ENCODE assay signal across 9 mouse cellular contexts in genomic region chr15:81812696-81813631, GRCm38 (mm10). TPM values are rescaled to one million over a fixed set of nuclear protein-coding genes. Genes with fewer than 3 reads are reported as not detected.
DNase-seq lines count a peak whose midpoint lies in the region; ATAC-seq and TF ChIP-seq lines count a peak whose summit lies in the region.
"Had no signal": no experiment of that assay in that cellular context is flagged by ENCODE, and none has a peak within 500 bp of the region (broad histone marks: within the 10 kb centered on the region; RNA-seq: fewer than 3 reads in every experiment).

No protein-coding gene starts in this region.

- peaks cover 10% of the 10 kb centered on the region for H3K79me2 ChIP-seq in heart, adult 2 months (replicated peaks; ENCODE audit: control insufficient read depth, insufficient read depth, low read length)

- TF ChIP-seq CTCF in heart, adult 2 months (IDR thresholded peaks at IDR 0.05), result no peak

- peaks cover 19% of the 10 kb centered on the region for H3K36me3 ChIP-seq in heart, adult 2 months (ENCODE audit: control insufficient read depth, insufficient read depth, low read length)
- H3K36me3 ChIP-seq in neural tube, embryonic 11.5 days (ENCODE audit: control insufficient read depth, insufficient read depth, low read length), result peaks cover 2% of the 10 kb centered on the region
- H3K36me3 ChIP-seq in liver, embryonic 13.5 days, result peaks cover 17% of the 10 kb centered on the region

- H3K9ac ChIP-seq in heart, adult 2 months (ENCODE audit: low read depth, low read length), result peak overlapping the region; percentile 89
- H3K9ac ChIP-seq in neural tube, embryonic 11.5 days (ENCODE audit: low read length), result no peak overlapping the region
- no peak overlapping the region for H3K9ac ChIP-seq in liver, embryonic 13.5 days

- peak overlapping the region; percentile 85; the same call in 1 of the 2 replicates for H3K4me2 ChIP-seq in neural tube, embryonic 11.5 days (ENCODE audit: low read depth)
- peak overlapping the region; percentile 99 for H3K4me2 ChIP-seq in liver, embryonic 13.5 days

- no peaks in the 10 kb centered on the region for H3K27me3 ChIP-seq in heart, adult 2 months (ENCODE audit: control insufficient read depth, insufficient read depth, low read length)
- no peaks in the 10 kb centered on the region for H3K27me3 ChIP-seq in neural tube, embryonic 11.5 days (ENCODE audit: control insufficient read depth, insufficient read depth, low read length)
- no peaks in the 10 kb centered on the region for H3K27me3 ChIP-seq in liver, embryonic 13.5 days

- TF ChIP-seq POLR2A in heart, adult 2 months (IDR thresholded peaks at IDR 0.05; ENCODE audit: insufficient read depth, low read depth, low read length), result no peak

- no peak overlapping the region; the same call in 1 of the 2 replicates for H3K4me3 ChIP-seq in heart, adult 2 months
- no peak overlapping the region; the same call in 1 of the 2 replicates for H3K4me3 ChIP-seq in neural tube, embryonic 11.5 days (ENCODE audit: low read depth, low read length)
- peak overlapping the region; percentile 80; the same call in 1 of the 2 replicates for H3K4me3 ChIP-seq in liver, embryonic 13.5 days (replicated peaks)

- peak overlapping the region; percentile 0; the same call in 1 of the 2 replicates for H3K27ac ChIP-seq in heart, adult 2 months
- no peak overlapping the region for H3K27ac ChIP-seq in neural tube, embryonic 11.5 days (ENCODE audit: low read depth, low read length)
- peak overlapping the region; percentile 58 for H3K27ac ChIP-seq in liver, embryonic 13.5 days

- intact Hi-C loops in heart, adult 2 months (cut with DNase I), result loop anchor here (1.0 to 2.0 kb wide), 2 partner anchors 16 to 18 kb away; no protein-coding TSS in a partner anchor

- no peaks in the 10 kb centered on the region for H3K9me3 ChIP-seq in neural tube, embryonic 11.5 days (ENCODE audit: control insufficient read depth, low read length)
- no peaks in the 10 kb centered on the region for H3K9me3 ChIP-seq in liver, embryonic 13.5 days (replicated peaks)

- TF ChIP-seq EP300 in heart, adult 2 months (IDR thresholded peaks at IDR 0.05; ENCODE audit: insufficient read depth, low read depth, low read length), result no peak

- ATAC-seq in neural tube, embryonic 11.5 days (ENCODE audit: insufficient read depth, low FRiP score, low TSS enrichment), result no peak
- no peak for ATAC-seq in liver, embryonic 13.5 days (ENCODE audit: low read depth)

- 55% methylated on average over 7 of the region's 7 CpGs for WGBS in heart, adult 2 months
- 81% methylated on average over 7 of the region's 7 CpGs for WGBS in neural tube, embryonic 11.5 days
- WGBS in liver, embryonic 13.5 days (ENCODE audit: insufficient replicate concordance), result 48% methylated on average over 7 of the region's 7 CpGs

- DNase-seq in heart, adult 2 months, result no peak
- no peak for DNase-seq in heart, postnatal 4 days
- no peak for DNase-seq in neural tube, embryonic 11.5 days (ENCODE audit: low spot score)
- DNase-seq in neural tube, embryonic 10.5 days (ENCODE audit: extremely low spot score, low spot score), result no peak
- DNase-seq in liver, embryonic 13.5 days, result no peak
- DNase-seq in embryo, embryonic 9.5 days (ENCODE audit: extremely low spot score), result no peak
- DNase-seq in adipocyte (ENCODE audit: low spot score), result no peak
- no peak for DNase-seq in frontal cortex, adult 2 months (ENCODE audit: extremely low spot score in 1 of 2, low spot score in 1 of 2)
- DNase-seq: gastrocnemius, postnatal 10 days had no signal

- peaks cover 15% of the 10 kb centered on the region for H3K4me1 ChIP-seq in heart, adult 2 months (ENCODE audit: control insufficient read depth, insufficient read depth, low read length)
- H3K4me1 ChIP-seq in neural tube, embryonic 11.5 days (ENCODE audit: control insufficient read depth, insufficient read depth, low read length), result peaks cover 10% of the 10 kb centered on the region
- peaks cover 49% of the 10 kb centered on the region for H3K4me1 ChIP-seq in liver, embryonic 13.5 days (replicated peaks)

RNA-seq across cellular contexts. Expression of gene Tef, which starts 10.7 kb away (rescaled TPM):
- total RNA-seq in heart, adult 2 months (2021), result 100 to 1,000 TPM in 1 of 2 experiments, 10 to 100 TPM in 1; 46.7 to 127 TPM
- 76.7 and 100 TPM in 2 replicates for polyA plus RNA-seq in heart, adult 2 months (2012; rRNA removed)
- 10 to 100 TPM; 38.5 to 40.5 TPM for total RNA-seq in heart, postnatal 4 days (2021)
- 13.7 and 14.1 TPM in 2 replicates for polyA plus RNA-seq in neural tube, embryonic 11.5 days (2014; fragmentation: Nextera tagmentation; extraction: Ambion mirVana)
- 4.5 and 5.9 TPM in 2 replicates for polyA plus RNA-seq in liver, embryonic 13.5 days (2015; fragmentation: Nextera tagmentation; extraction: Ambion mirVana)
- polyA plus RNA-seq in frontal cortex, adult 2 months (2012; rRNA removed), result 245 and 256 TPM in 2 replicates

RNA-seq across cellular contexts. Expression of gene Tob2, which starts 45.6 kb away (rescaled TPM):
- 100 to 1,000 TPM; 101 to 114 TPM for total RNA-seq in heart, adult 2 months (2021)
- 39.4 and 49.7 TPM in 2 replicates for polyA plus RNA-seq in heart, adult 2 months (2012; rRNA removed)
- total RNA-seq in heart, postnatal 4 days (2021), result 10 to 100 TPM; 24.1 to 32.3 TPM
- polyA plus RNA-seq in neural tube, embryonic 11.5 days (2014; fragmentation: Nextera tagmentation; extraction: Ambion mirVana), result 15.8 and 15.9 TPM in 2 replicates
- 9.0 and 11.9 TPM in 2 replicates for polyA plus RNA-seq in liver, embryonic 13.5 days (2015; fragmentation: Nextera tagmentation; extraction: Ambion mirVana)
- 21.1 and 22.6 TPM in 2 replicates for polyA plus RNA-seq in frontal cortex, adult 2 months (2012; rRNA removed)

RNA-seq across cellular contexts. Expression of gene Phf5a, which starts 58.7 kb away (rescaled TPM):
- 10 to 100 TPM; 30.2 to 36.5 TPM for total RNA-seq in heart, adult 2 months (2021)
- 30.2 and 39.1 TPM in 2 replicates for polyA plus RNA-seq in heart, adult 2 months (2012; rRNA removed)
- 10 to 100 TPM; 57.9 to 58.9 TPM for total RNA-seq in heart, postnatal 4 days (2021)
- 197 and 203 TPM in 2 replicates for polyA plus RNA-seq in neural tube, embryonic 11.5 days (2014; fragmentation: Nextera tagmentation; extraction: Ambion mirVana)
- polyA plus RNA-seq in liver, embryonic 13.5 days (2015; fragmentation: Nextera tagmentation; extraction: Ambion mirVana), result 132 and 139 TPM in 2 replicates
- 47.0 and 53.8 TPM in 2 replicates for polyA plus RNA-seq in frontal cortex, adult 2 months (2012; rRNA removed)

RNA-seq across cellular contexts. Expression of gene Aco2, which starts 59.1 kb away (rescaled TPM):
- total RNA-seq in heart, adult 2 months (2021), result 1,000 to 10,000 TPM; 1,810 to 2,215 TPM
- polyA plus RNA-seq in heart, adult 2 months (2012; rRNA removed), result 2,076 and 2,628 TPM in 2 replicates
- 1,000 to 10,000 TPM; 1,419 to 1,465 TPM for total RNA-seq in heart, postnatal 4 days (2021)
- polyA plus RNA-seq in neural tube, embryonic 11.5 days (2014; fragmentation: Nextera tagmentation; extraction: Ambion mirVana), result 190 and 200 TPM in 2 replicates
- 105 and 122 TPM in 2 replicates for polyA plus RNA-seq in liver, embryonic 13.5 days (2015; fragmentation: Nextera tagmentation; extraction: Ambion mirVana)
- 534 and 538 TPM in 2 replicates for polyA plus RNA-seq in frontal cortex, adult 2 months (2012; rRNA removed)
